Mouse (Mus musculus): ENCODE results near the gene Stx16. TPM values are rescaled to one million over a fixed set of nuclear protein-coding genes. Genes with fewer than 3 reads are reported as not detected.

The Stx16 gene
- total RNA-seq, 2 experiments from 2014 or later: 42.0 to 54.8 TPM

- DNase-seq (ENCODE audit: low spot score in 2 of 2): no peak
Measured at GRCm38 (mm10) chr2:174123731-174124130, 47.6 kb downstream of the Stx16 start.

GRCm38 (mm10) chr2:174126522-174127375, 50.6 kb downstream of the Stx16 start:
- DNase-seq (ENCODE audit: low spot score in 2 of 2): no peak

GRCm38 (mm10) chr2:174127376-174127713, 51.2 kb downstream of the Stx16 start:
- no peak for DNase-seq (ENCODE audit: low spot score in 2 of 2)

GRCm38 (mm10) chr2:174128926-174129325, 52.8 kb downstream of the Stx16 start:
- no peak for DNase-seq (ENCODE audit: low spot score in 2 of 2)

GRCm38 (mm10) chr2:174130468-174131097, 54.5 kb downstream of the Stx16 start:
- no peak for DNase-seq (ENCODE audit: low spot score in 2 of 2)

GRCm38 (mm10) chr2:174132413-174132969, 56.4 kb downstream of the Stx16 start:
- no peak for DNase-seq (ENCODE audit: low spot score in 2 of 2)

Other genes with a start within 250 kb of the Stx16 start
- gene Npepl1, start 34.0 kb downstream of the Stx16 start, total RNA-seq (2021): 10 to 100 TPM; 88.2 to 90.6 TPM
- gene Gnas, start 208.0 kb downstream of the Stx16 start, total RNA-seq (2021): 1,000 to 10,000 TPM; 3,043 to 3,192 TPM

All from adrenal gland, postnatal 4 days (tissue).